Mouse (Mus musculus): ENCODE data around the gene Cacna1i. TPM values are rescaled to one million over a fixed set of nuclear protein-coding genes. Genes with fewer than 3 reads are reported as not detected.

Cacna1i gene
- polyA plus RNA-seq, 1 experiment, result not detected

DNA sequence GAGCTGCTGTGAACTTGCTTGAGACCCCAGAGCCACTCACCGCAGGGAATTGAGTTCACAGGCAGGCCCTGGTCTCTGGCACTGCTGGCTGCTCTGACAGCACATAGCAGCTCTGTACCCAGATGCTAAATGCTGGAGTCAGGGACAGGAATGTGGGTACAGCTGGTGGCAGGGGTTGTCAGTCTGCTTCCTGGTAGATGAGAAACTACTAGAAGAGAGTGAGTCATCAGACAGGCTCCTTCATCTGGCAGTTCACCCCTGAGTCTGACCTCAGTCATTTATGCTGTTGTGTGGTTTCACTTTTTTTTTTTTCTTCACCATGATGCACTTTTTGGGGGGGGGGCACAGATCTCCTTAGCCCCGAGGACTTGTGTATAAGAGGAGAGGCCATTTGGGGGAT is 32.3 kb downstream of the Cacna1i start:
- H3K36me3 ChIP-seq (ENCODE audit: control insufficient read depth), result no peaks in the 10 kb centered on the region
- TF ChIP-seq TAL1 (IDR thresholded peaks at IDR 0.05; ENCODE audit: low read length), result no peak
- no peak for TF ChIP-seq GATA1 (IDR thresholded peaks at IDR 0.05; ENCODE audit: low read length)
- no peaks in the 10 kb centered on the region; the same call in 1 of the 2 replicates for H3K27me3 ChIP-seq (ENCODE audit: control insufficient read depth)
- H3K9me3 ChIP-seq (ENCODE audit: control insufficient read depth, low read length), result no peaks in the 10 kb centered on the region
- H3K4me3 ChIP-seq (replicated peaks), result no peak overlapping the region
- no peaks in the 10 kb centered on the region for H3K4me1 ChIP-seq (ENCODE audit: control insufficient read depth)

DNA sequence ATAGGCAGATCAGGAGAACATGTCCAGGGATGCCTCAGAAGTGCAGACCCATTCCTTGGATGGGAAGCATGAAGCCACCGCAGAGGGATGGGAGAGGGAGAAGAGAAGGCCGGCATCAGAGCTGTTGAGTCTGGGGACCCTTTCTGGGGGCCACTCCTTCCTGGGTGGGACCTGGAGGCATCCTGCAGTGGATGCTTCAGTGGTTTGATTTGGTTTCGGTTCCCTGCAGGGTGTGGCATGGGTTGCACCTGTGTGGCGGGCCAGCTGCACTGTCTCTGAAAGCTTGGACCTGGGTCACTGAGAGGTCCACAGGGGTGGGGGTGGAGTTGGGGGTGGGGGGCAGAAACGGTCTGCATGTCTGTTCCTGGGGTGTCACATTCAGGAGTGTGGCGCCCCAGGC is 32.9 kb downstream of the Cacna1i start:
- TF ChIP-seq GATA1 (IDR thresholded peaks at IDR 0.05; ENCODE audit: low read length), result no peak
- TF ChIP-seq TAL1 (IDR thresholded peaks at IDR 0.05; ENCODE audit: low read length), result no peak
- H3K4me3 ChIP-seq (replicated peaks), result no peak overlapping the region
- no peaks in the 10 kb centered on the region; the same call in 1 of the 2 replicates for H3K27me3 ChIP-seq (ENCODE audit: control insufficient read depth)
- H3K36me3 ChIP-seq (ENCODE audit: control insufficient read depth), result no peaks in the 10 kb centered on the region
- no peaks in the 10 kb centered on the region for H3K4me1 ChIP-seq (ENCODE audit: control insufficient read depth)
- no peaks in the 10 kb centered on the region for H3K9me3 ChIP-seq (ENCODE audit: control insufficient read depth, low read length)

GRCm38 (mm10) chr15:80325207-80325606 is 38.2 kb downstream of the Cacna1i start:
- Histone ChIP-seq H3K27me3 (ENCODE audit: control insufficient read depth) (no peaks in the 10 kb centered on the region; the same call in 1 of the 2 replicates), H3K36me3 (ENCODE audit: control insufficient read depth) (no peaks in the 10 kb centered on the region), H3K9me3 (ENCODE audit: control insufficient read depth, low read length) (no peaks in the 10 kb centered on the region), H3K4me1 (ENCODE audit: control insufficient read depth) (no peaks in the 10 kb centered on the region), H3K4me3 (replicated peaks) (no peak overlapping the region)
- TF ChIP-seq TAL1 (IDR thresholded peaks at IDR 0.05; ENCODE audit: low read length) (no peak), GATA1 (IDR thresholded peaks at IDR 0.05; ENCODE audit: low read length) (no peak)

DNA sequence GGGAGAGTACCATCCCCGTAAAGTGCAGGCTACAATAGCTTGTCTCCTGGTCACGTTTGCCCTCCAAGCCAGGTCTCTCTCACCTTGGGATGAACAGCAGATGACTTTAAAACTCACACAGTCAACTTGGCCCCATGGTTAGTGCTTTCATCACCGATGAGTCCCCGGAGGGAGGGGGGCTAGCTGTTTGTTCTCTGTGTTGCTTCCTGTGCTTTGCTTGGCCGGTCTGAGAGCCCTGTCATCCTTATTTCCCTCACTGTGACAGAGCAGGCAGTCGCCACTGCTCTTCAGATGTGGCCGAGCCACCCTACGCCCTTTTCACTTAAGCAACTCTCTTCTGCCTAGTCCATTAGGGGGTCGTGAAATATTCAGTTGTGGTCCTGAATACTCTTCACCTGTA is 38.7 kb downstream of the Cacna1i start:
- H3K4me1 ChIP-seq (ENCODE audit: control insufficient read depth), result no peaks in the 10 kb centered on the region
- no peaks in the 10 kb centered on the region for H3K36me3 ChIP-seq (ENCODE audit: control insufficient read depth)
- H3K9me3 ChIP-seq (ENCODE audit: control insufficient read depth, low read length), result no peaks in the 10 kb centered on the region
- TF ChIP-seq GATA1 (IDR thresholded peaks at IDR 0.05; ENCODE audit: low read length) (no peak), TAL1 (IDR thresholded peaks at IDR 0.05; ENCODE audit: low read length) (no peak)
- no peak overlapping the region for H3K4me3 ChIP-seq (replicated peaks)
- no peaks in the 10 kb centered on the region; the same call in 1 of the 2 replicates for H3K27me3 ChIP-seq (ENCODE audit: control insufficient read depth)

DNA sequence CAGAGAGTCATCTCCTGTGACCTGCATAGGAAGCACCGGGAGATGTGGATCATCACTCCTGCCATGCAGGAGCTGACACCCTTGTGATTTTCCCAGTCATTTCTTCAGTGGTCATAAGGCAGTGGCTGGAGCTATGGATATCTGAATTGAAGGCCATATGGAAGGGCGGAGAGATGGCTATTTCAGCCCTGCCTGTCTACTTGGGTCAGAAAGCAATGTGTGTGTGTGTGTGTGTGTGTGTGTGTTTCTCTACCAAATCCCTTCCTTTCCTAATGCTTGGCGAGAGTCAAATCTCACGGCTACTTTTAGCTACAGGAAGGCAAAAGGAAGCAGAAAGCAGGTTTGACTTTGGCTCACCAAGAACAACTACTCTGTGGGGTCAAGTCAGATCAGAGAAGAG is 39.9 kb downstream of the Cacna1i start:
- no peaks in the 10 kb centered on the region for H3K4me1 ChIP-seq (ENCODE audit: control insufficient read depth)
- no peak for TF ChIP-seq GATA1 (IDR thresholded peaks at IDR 0.05; ENCODE audit: low read length)
- TF ChIP-seq TAL1 (IDR thresholded peaks at IDR 0.05; ENCODE audit: low read length), result no peak
- H3K27me3 ChIP-seq (ENCODE audit: control insufficient read depth), result no peaks in the 10 kb centered on the region; the same call in 1 of the 2 replicates
- H3K4me3 ChIP-seq (replicated peaks), result no peak overlapping the region
- H3K9me3 ChIP-seq (ENCODE audit: control insufficient read depth, low read length), result no peaks in the 10 kb centered on the region
- no peaks in the 10 kb centered on the region for H3K36me3 ChIP-seq (ENCODE audit: control insufficient read depth)

DNA sequence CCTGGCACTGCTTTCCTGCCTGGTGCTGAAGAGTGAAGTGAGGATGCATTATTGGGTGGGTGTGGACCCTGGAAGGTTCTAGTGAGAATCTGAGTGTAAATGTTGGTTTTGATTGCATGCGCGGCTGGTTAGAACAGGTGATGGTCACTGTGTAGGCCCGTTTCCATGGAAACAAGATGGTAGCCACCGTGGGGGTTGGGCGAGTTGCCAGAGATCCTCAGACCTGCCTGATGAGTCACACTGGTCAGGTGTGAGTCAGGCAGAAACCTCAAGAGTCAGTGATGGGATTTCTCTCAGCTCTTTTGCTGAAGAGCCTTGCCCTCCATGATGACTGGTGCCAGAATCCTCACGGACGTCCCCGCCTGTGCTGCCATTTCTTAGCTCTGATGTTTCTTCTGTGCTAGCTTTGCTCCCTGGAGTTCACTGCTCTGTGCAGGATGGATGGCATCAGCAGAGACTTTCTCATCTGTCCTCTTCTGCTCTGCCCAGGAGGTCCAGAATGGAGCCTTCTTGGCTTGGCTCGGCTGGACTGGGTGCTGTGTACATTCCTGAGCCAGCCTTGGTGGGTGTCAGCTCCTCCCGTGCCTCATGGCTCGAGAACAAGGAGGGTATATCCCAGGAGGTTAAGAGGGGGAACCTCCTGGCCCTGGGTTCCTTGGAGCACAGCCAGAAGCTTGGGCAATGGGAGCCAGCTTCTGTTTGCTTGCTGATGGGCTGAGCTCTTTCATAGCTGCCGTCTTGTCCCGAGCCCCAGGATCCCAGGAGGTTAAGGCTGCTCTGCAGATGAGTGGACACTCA is 40.9 kb downstream of the Cacna1i start:
- no peaks in the 10 kb centered on the region for H3K36me3 ChIP-seq (ENCODE audit: control insufficient read depth)
- TF ChIP-seq TAL1 (IDR thresholded peaks at IDR 0.05; ENCODE audit: low read length) (no peak), GATA1 (IDR thresholded peaks at IDR 0.05; ENCODE audit: low read length) (no peak)
- no peaks in the 10 kb centered on the region for H3K9me3 ChIP-seq (ENCODE audit: control insufficient read depth, low read length)
- H3K4me1 ChIP-seq (ENCODE audit: control insufficient read depth), result no peaks in the 10 kb centered on the region
- H3K4me3 ChIP-seq (replicated peaks), result no peak overlapping the region
- no peaks in the 10 kb centered on the region for H3K27me3 ChIP-seq (ENCODE audit: control insufficient read depth)

DNA sequence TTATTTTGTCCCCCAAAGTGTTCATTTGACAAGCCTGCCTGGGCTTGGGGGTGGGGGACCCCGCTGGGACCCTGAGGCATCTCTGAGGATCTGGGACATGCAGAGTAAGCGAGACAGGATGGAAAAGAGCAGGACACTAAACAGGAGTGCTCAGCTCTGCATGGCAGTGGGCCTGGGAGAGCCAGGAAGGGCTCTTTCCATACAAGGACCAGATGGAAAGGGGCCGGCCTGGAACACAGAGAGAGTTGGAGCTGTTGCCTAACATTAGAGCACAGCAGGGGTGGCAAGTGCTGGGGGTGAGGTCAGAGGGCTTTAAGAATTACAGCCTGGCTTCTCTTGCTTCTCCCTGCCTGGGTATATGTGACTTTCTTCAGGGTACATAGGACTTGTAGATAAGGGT is 43.2 kb downstream of the Cacna1i start:
- Histone ChIP-seq H3K27me3 (ENCODE audit: control insufficient read depth) (no peaks in the 10 kb centered on the region), H3K9me3 (ENCODE audit: control insufficient read depth, low read length) (no peaks in the 10 kb centered on the region), H3K36me3 (ENCODE audit: control insufficient read depth) (no peaks in the 10 kb centered on the region), H3K4me3 (replicated peaks) (no peak overlapping the region), H3K4me1 (ENCODE audit: control insufficient read depth) (no peaks in the 10 kb centered on the region)
- no peak for TF ChIP-seq GATA1 (IDR thresholded peaks at IDR 0.05; ENCODE audit: low read length)
- no peak for TF ChIP-seq TAL1 (IDR thresholded peaks at IDR 0.05; ENCODE audit: low read length)

- no peaks in the 10 kb centered on the region for H3K27me3 ChIP-seq (ENCODE audit: control insufficient read depth)
- H3K4me3 ChIP-seq (replicated peaks), result no peak overlapping the region
- H3K4me1 ChIP-seq (ENCODE audit: control insufficient read depth), result no peaks in the 10 kb centered on the region
- no peak for TF ChIP-seq TAL1 (IDR thresholded peaks at IDR 0.05; ENCODE audit: low read length)
- TF ChIP-seq GATA1 (IDR thresholded peaks at IDR 0.05; ENCODE audit: low read length), result no peak
- no peaks in the 10 kb centered on the region for H3K9me3 ChIP-seq (ENCODE audit: control insufficient read depth, low read length)
- no peaks in the 10 kb centered on the region for H3K36me3 ChIP-seq (ENCODE audit: control insufficient read depth)
Measured at GRCm38 (mm10) chr15:80334766-80335165, 47.7 kb downstream of the Cacna1i start.

DNA sequence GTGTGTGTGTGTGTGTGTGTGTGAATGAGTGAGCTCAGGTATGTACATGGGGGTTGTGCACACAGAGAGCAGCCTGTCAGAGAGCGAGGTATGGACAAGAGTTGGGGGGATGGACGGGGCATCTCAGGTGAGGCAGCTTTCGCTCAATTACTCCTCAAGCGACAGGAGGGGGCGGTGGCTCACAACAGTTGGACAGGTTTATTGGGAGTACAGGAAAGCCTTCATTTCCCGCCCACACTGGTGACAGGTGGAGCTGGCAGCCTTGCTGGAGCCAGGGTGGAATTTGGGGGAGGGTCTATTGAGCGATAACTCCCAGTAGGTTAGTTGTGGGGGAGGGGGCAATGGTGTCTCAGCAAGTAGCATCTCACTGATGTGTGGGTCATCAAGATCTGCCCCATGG is 48.2 kb downstream of the Cacna1i start:
- no peaks in the 10 kb centered on the region for H3K36me3 ChIP-seq (ENCODE audit: control insufficient read depth)
- no peaks in the 10 kb centered on the region for H3K27me3 ChIP-seq (ENCODE audit: control insufficient read depth)
- H3K4me1 ChIP-seq (ENCODE audit: control insufficient read depth), result no peaks in the 10 kb centered on the region
- no peaks in the 10 kb centered on the region for H3K9me3 ChIP-seq (ENCODE audit: control insufficient read depth, low read length)
- H3K4me3 ChIP-seq (replicated peaks), result no peak overlapping the region
- TF ChIP-seq TAL1 (IDR thresholded peaks at IDR 0.05; ENCODE audit: low read length) (no peak), GATA1 (IDR thresholded peaks at IDR 0.05; ENCODE audit: low read length) (no peak)
